Mouse (Mus musculus): ENCODE data around the gene Oxt. TPM values are rescaled to one million over a fixed set of nuclear protein-coding genes. Genes with fewer than 3 reads are reported as not detected.
A peak's percentile ranks its signal among the peaks of the same experiment; 100 is the strongest.
"Not testable (repeated sequence)": the region's sequence is repeated elsewhere in the genome, so short reads cannot be mapped to it uniquely, and the experiment has no call there.

The Oxt gene
- total RNA-seq (2021), result not detected

DNA sequence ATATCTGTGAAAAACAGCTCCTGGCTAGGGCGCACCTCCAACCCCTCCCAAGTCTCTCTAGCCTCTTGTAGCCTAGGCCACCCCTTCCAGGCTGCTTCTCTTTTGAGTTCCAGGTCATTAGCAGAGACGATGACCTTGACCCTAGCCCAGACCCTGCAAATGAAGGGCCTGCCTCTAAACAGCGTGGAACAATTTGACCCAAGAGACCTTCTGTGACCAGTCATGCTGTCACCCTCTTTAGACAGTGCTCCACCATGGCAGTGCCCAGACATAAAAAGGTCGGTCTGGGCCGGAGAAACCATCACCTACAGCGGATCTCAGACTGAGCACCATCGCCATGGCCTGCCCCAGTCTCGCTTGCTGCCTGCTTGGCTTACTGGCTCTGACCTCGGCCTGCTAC is at the start of gene Oxt:
Oxt (plus strand) TSS at position 301 of the 400 bp plus-strand sequence.
- DNase-seq (ENCODE audit: extremely low spot score in 1 of 2, low spot score in 1 of 2), result no peak

DNA sequence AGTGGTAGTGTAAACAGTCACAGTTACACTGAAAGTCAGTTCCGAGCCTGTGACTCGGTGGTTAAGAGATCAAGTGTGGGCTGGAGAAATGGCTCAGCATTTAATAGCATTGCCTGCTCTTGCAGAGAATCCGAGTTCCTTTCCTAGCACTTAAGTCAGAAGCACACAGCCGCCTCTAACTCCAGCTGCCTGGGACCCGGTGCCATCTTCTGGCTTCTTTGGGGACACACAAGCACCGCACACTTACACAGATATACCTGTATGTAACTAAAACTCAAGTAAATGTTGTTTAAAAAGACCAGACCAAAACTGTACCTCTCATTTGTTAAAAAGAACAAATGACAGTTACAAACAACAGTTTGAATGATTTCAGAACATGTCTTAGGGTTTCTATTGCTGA is 47.5 kb upstream of the Oxt start:
- no peak for DNase-seq (ENCODE audit: extremely low spot score in 1 of 2, low spot score in 1 of 2)

DNA sequence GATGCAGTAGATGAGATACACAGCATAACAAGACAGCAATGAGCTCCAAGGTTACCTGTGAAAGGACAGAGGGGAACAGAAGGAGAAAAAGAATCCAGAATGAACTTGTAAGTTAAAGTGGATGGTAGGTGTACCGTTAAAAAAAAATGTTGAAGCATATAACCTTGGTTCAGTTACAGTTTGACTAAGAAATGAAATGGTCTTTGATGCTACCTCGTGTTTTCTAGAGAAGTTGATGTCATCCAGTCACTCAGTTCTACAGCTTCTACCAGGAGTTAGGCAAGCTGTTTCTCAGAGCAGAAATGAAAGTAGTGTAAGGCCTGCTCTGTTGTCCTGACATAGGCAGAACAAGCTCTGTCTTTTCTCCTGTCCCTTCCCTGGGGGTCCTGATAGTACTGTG is 46.7 kb upstream of the Oxt start:
- no peak for DNase-seq (ENCODE audit: extremely low spot score in 1 of 2, low spot score in 1 of 2)

DNA sequence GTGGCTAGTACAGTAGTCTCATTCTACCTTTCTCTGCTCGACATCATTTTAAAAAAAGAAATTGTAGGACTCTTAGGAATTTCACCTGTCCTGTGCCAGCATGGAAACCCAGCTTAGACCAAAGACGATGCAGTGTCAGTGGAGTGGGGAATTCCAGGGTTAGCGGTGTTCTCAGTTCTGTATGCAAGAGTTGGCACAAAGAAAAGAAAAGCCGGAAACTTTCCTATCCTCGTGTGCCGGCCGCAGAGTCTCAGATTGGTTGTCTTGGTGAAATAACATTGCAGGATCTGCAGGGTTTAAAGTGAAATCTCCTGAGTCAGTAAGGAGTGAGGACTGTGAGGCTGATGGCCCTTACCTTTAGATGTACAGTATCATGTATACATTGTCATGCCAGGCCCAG is 46.0 kb upstream of the Oxt start:
- no peak for DNase-seq (ENCODE audit: extremely low spot score in 1 of 2, low spot score in 1 of 2)

DNA sequence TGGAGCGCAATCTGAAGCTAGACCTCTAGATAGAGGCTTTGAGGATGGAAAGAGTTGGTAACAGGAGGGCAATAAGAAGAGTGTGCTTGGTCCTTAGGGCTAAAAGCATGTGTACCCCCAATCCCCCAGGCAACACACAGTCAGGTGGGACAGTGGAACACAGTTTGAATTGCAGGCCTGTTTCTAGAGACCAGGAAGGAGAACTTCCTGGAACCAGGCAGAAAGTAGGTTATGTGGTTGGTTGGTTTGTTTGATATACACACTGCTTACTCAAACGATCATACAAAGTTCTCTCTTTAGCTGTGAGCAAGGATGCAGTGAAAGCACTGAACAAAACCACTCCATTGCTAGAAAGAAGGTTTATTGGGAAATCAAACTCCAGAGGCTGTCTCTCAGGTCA is 43.8 kb upstream of the Oxt start:
- no peak for DNase-seq (ENCODE audit: extremely low spot score in 1 of 2, low spot score in 1 of 2)

DNA sequence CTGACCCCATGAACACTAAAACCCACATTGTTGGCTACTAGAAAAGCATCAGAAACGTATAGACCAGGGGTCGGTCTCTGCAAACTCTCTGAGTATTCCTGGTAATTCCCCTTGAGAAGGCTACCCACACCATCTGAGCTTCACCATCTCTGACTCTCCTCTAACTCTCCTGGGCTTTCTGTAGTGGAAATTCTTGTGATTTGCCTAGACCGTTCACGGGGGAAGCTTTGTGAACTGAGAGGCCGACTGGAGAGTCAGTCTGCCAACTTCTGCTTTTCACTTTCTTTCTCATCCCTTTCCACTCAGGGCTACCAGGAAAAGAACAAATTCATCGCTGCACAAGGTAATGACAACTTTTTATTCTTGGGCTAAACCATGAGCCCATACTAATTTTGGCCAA is 41.0 kb upstream of the Oxt start:
- no peak for DNase-seq (ENCODE audit: extremely low spot score in 1 of 2, low spot score in 1 of 2)

DNA sequence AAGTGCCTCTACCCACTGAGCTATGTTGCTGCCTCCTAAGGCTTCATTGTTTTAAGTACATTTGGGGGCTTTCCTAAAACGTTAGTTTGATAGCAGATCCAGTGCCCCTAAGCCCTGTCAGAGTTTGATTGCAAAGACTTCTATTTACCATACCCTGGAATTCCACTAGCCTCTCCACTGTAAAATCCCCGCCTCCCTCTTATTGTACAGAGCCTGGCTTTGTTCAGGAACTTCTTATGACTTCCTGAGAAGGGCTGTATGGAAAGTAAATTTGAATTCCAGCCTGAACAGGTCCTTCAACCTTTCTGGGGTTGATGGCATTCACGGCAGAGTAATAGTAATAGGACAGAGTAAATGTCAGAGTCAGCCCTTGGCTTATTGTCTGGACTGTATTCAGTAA is 39.1 kb upstream of the Oxt start:
- DNase-seq (ENCODE audit: extremely low spot score in 1 of 2, low spot score in 1 of 2), result no peak

DNA sequence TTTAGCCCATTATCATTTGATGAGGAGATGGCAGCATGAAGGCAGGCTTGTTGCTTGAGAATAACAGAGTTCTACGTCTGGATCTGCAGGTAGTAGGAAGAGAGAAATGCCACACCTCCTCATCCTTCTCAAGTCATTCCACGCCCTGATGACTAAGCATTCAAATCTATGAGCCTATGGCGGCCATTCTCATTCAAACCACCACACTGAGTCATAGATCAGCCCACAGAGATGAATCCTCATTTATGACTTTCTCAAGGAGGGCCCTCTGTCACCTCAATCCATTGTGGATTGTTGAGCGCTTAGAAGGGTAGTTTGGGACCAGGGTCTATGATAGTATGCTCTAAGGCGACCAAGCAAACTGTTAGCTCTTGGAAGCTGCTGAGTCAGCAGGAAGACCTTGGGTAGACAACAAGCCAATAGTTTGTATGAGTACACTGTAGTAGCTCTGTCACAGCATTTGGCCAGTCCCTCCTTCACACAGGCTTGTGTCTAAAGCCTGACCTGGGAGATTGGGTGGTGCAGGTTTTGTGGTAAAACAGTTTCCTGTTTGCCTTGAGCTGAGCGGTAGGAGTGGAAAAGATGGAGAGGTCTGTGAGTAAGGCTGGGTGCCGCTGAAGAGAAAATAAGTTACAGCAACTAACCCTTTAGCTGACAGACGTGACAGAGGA is 37.0 kb upstream of the Oxt start:
- no peak for DNase-seq (ENCODE audit: extremely low spot score in 1 of 2, low spot score in 1 of 2)

DNA sequence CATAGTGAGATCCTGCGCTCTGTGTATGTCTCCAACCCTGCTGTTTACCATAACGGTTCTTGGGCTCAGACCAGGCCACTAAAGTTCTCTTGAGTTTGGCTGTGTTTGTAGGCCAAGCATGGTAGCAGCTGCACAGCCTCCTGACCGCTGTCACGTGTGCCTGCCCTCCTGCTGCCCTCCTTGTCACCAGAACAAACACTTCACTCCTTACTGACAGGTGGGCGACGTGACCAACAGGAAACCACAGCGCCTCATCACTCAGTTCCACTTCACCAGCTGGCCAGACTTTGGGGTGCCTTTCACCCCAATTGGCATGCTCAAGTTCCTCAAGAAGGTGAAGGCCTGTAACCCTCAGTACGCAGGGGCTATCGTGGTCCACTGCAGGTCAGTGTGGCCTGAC is 35.7 kb upstream of the Oxt start:
- DNase-seq (ENCODE audit: extremely low spot score in 1 of 2, low spot score in 1 of 2), result no peak

DNA sequence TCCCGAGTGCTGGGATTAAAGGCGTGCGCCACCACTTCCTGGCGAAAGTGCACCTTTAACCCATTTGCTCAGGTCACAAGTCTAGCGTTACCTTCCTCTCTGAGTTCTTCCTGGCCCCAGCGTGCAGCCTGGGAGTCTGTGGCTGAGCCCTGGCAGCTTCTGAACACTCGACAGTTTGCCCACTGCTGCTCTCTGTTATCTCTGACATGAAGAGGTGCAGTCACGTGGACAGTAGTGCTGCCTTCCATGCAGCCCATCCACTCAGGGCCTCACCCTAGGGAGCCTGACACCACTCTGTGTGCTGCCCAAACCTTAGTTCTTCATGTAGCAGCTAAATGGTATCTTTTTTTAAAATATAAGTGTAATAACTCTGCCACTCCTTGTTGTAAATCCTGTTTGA is 29.0 kb upstream of the Oxt start:
- no peak for DNase-seq (ENCODE audit: extremely low spot score in 1 of 2, low spot score in 1 of 2)

DNA sequence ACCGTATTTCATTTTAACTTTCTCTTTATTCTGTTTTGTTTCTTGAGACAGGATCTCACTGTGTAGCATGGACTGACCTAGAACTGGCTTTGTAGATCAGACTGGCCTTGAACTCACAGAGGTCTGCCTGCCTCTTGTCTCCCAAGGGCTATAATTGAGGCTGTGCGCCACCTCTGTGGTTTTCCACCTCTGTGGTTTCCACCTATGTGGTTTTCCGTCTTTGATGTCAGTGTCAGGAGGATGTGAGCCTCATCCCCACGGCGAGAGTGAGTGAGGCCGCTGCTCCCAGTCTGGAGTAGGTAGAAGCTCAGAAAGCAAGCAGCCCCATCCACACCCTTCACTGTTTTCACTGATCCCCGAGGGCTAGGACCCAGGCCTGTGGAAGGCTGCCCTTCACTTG is 21.1 kb upstream of the Oxt start:
- no peak for DNase-seq (ENCODE audit: extremely low spot score in 1 of 2, low spot score in 1 of 2)

DNA sequence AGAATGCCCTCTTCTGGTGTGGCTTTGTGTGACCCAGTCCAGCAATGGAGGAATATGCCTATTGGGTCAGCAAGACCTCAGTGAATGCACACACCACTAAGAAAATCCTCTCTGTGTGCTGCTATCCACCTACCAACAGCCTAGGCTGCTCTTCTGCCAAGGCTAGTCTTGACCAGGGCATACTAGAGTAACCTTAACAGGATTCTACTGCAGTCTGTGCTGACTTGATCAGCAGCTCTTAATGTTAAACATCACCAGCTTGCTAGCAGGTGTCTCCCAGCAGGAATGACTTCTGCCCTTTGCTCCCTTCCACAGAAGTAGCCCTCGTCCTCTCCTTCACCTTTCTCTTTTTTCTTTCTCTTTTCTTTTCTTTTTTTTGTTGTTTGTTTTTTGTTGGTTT is 19.7 kb upstream of the Oxt start:
- no peak for DNase-seq (ENCODE audit: extremely low spot score in 1 of 2, low spot score in 1 of 2)

DNA sequence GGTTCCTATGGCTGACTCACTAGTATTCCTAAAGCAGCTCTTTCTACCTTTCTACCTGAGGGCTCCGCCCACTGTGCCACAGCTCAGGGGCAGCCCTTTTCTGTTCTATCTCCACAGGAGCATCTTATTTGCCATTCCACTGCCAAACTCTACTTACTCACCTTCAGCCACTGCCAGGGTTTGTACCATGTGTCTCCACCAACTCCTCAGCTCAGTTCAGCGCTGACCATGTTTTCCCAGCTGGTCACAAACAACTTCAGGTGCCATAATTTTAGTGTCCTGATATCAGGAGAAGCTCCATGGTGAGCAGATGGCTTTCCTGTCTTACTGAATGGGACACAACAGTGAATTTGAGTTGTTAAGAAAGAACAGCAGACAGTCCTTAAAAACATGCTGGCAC is 18.5 kb upstream of the Oxt start:
- DNase-seq (ENCODE audit: extremely low spot score in 1 of 2, low spot score in 1 of 2), result no peak

DNA sequence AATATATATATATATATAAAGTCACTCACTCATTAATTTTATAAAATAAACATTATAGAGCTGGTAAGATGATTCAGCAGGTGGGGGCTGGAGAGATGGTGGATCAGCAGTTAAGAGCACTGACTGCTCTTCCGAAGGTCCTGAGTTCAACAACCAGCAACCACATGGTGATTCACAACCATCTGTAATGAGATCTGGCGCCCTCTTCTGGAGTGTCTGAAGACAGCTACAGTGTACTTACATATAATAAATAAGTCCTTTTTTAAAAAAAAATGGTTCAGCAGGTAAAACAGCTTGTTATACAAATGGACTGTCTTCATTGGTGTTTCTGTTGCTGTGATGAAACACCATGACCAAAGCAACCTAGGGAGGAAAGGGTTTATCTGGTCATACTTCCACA is 18.0 kb upstream of the Oxt start:
- DNase-seq (ENCODE audit: extremely low spot score in 1 of 2, low spot score in 1 of 2), result no peak

DNA sequence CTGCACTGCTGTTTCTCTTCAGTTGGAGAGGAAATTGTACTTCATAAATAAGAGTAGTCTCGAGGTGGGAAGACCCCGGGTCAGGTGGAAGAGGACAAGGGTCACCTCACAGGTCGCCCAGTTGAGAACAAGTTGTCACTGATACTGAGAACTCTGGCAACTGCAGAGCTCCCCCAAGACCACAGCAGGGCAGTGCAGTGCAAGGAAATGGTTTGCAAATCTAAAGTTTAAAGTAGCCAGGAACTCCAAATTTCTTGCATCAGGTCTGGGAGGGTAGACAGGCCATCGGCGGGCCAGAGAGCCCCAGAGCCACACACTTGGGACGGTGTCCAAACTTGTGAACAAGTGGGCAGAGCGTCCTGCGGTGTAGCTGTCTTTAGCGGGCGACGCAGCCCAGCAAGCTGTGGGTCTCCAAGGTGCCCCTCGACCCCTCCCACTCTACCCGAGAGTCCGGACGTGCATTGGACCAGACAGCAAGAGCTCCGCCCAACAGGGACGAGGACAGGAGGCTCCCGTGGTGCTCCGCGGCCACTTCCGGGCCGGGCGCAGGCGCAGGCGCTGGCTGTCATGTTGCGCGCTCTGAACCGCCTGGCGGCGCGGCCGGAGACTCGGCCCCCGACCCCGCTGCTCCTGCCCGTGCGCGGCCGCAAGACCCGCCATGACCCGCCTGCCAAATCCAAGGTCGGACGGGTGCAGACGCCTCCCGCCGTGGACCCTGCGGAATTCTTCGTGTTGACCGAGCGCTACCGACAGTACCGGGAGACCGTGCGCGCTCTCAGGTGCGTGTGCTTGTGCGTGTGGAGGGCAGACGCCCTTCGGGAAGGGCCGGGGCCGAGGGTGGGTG is 12.5 kb upstream of the Oxt start, which contains the start of gene Mrps26:
Mrps26 (plus strand) TSS at position 531 of the 844 bp plus-strand sequence.
- peak; percentile 84 to 85 for DNase-seq (ENCODE audit: extremely low spot score in 1 of 2, low spot score in 1 of 2)

DNA sequence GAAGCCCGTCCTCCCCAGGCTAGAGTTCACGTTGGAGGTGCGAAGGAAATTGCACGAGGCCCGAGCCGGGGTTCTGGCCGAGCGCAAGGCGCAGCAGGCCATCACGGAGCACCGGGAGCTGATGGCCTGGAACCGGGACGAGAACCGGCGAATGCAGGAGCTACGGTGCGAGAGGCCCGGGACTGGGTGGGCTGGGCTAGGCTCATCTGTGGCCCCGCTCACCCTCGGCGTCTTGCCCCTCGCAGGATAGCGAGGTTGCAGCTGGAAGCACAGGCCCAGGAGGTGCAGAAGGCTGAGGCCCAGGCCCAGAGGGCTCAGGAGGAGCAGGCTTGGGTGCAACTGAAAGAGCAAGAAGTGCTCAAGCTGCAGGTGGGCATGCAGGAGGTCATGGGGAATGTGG is 11.9 kb upstream of the Oxt start:
- DNase-seq (ENCODE audit: extremely low spot score in 1 of 2, low spot score in 1 of 2), result no peak

DNA sequence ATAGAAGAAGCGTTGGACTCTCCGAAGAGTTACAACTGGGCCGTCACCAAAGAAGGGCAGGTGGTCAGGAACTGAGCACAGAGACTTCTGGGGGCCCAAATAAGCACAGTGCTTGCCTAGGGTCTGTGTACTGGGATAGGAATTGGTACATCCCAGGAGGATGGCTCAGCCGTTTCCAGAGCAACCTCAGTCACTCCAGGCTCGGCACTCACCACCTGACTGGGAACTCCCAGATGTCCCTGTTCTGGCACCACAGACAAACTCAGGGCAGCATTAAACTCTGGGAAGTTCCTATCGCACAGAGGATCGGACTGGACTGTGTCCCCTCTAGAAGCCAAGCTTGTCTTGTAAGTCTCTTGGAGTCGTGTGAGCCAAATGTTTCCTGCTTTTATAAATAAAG is 11.0 kb upstream of the Oxt start:
- DNase-seq (ENCODE audit: extremely low spot score in 1 of 2, low spot score in 1 of 2), result no peak

DNA sequence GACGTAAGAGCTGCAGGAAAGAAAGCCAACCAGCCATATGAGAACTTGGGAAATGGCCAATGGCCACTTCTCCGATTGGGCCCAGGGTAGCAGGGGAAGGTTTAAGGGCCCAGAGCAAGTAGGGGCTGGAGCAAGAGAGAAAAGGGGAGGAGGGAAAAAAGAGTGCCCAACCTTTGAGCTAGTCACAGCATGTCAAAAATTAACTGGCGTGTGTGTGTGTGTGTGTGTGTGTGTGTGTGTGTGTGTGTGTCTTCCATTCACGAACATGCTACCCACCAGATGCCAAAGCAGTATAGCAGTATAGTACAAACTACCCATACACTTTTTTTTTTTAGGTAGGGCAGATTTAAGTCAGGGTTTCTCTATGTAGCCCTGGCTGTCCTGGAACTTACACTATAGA is 7.1 kb upstream of the Oxt start:
- DNase-seq (ENCODE audit: extremely low spot score in 1 of 2, low spot score in 1 of 2), result no peak

DNA sequence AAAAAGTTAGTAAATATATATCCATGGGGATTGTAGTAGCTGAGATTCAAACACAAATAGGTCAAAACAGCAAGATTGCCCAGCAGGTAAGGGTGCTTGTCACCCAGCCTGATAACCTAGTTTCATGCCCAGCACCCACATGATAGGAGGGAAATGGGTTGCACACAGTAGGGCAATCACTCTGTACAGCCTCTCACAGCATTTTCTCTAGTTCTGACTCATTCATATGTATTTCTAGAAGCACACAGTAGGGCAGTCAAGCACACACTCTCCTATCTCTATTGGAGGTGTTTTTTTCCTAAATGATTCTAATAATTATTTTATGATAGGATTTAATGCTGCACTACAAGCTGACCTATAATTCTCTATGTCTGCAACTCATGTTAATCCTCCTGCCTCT is 6.0 kb upstream of the Oxt start:
- DNase-seq (ENCODE audit: extremely low spot score in 1 of 2, low spot score in 1 of 2), result no peak

DNA sequence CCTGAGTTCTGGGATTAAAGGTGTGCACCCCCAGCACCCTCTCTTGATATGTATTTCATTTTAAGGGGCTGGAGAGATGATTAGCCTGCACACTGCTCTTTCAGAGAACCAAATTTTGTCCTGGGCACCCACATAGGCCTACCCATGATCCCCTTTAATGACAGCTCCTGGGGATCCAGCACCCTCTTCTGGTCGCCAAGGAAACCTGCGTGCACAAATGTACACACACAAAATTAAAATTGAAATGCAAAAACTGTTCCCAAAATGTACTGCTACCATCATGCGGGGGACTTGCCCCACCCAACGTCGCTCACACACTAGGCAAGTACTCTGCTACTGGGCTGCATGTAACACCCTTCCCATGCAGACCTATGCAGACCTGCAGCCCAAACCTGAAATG is 1.0 kb upstream of the Oxt start:
- no peak for DNase-seq (ENCODE audit: extremely low spot score in 1 of 2, low spot score in 1 of 2)

DNA sequence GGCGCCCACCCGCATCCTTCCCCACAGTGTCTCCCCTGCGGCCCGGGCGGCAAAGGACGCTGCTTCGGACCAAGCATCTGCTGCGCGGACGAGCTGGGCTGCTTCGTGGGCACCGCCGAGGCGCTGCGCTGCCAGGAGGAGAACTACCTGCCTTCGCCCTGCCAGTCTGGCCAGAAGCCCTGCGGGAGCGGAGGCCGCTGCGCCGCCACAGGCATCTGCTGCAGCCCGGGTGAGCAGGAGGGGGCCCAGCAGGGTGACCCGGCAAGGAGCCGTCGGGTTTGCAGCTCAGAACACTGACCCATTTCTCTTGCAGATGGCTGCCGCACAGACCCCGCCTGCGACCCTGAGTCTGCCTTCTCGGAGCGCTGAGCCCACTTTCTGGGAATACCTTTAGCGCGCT is 591 bp downstream of the Oxt start:
- DNase-seq (ENCODE audit: extremely low spot score in 1 of 2, low spot score in 1 of 2), result not testable (repeated sequence)

DNA sequence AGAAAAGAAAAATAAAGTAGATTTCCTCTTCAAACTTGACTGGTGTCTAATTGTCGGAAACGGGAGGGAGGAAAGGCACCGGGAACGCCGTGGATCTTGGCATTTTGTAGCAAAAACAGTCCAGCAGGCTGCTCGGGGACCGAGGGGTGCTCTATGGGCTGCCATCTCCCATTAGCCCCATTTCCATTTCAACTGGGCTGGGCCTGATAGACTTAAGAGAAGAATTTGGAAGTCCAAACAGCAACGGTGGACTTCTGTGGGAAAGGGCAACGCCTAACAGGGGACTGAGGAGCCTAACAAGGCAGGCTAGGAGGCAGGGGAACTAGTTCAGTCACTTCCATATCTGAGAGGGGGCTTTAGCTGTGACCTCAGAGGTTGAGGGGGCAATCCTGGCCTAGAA is 1.0 kb downstream of the Oxt start:
- no peak for DNase-seq (ENCODE audit: extremely low spot score in 1 of 2, low spot score in 1 of 2)

Data from layer of hippocampus, postnatal 25 days (tissue).